Mouse (Mus musculus) CD4-positive helper T cell, adult 2 months (primary cell): ENCODE data around the gene Ror2.

Experiments used
- DNase-seq: peaks from one replicate; pipeline ENCODE4 v3.0.0-alpha.2; 2012; ENCODE audit warnings: low read depth, missing footprints, low spot score

Gene Ror2

GRCm38 (mm10) chr13:53069076-53069690 is 216.7 kb downstream of the Ror2 start:
- no peak for DNase-seq

- DNase-seq: no peak
These were observed 217.5 kb downstream of the Ror2 start for GRCm38 (mm10) chr13:53068461-53068860.

DNA sequence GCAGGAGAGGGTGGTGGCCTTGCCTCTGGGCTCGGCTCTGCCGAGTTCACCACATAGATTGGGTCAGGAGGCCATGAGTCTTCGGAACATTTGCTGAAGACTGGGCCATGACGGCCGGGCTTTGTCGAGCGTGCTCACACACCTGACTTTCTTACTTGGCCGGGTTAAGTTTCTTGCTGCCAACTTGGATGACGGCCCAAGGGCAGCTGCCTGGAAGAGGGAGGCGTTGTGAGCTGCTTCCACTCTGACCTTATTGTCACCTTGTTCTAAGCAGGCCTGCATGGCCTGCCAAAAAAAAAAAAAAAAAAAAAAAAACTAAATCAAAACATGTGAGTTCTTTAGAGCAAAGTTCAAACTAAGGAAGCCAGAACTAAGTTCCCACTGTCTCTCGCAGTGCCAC is 218.0 kb downstream of the Ror2 start:
- DNase-seq: no peak

GRCm38 (mm10) chr13:53065122-53065521 is 220.8 kb downstream of the Ror2 start:
- DNase-seq: peak; percentile 16

- DNase-seq: no peak
These were observed 221.2 kb downstream of the Ror2 start for GRCm38 (mm10) chr13:53064681-53065080.
